Mouse (Mus musculus): ENCODE results near the gene Trpv2. TPM values are rescaled to one million over a fixed set of nuclear protein-coding genes. Genes with fewer than 3 reads are reported as not detected.

The Trpv2 gene
- total RNA-seq, 2 experiments from 2014 or later: 4.2 to 7.7 TPM

- ATAC-seq (replicated peaks; ENCODE audit: low FRiP score, poor library complexity, severe bottlenecking): no peak
These were observed 47.4 kb downstream of the Trpv2 start for GRCm38 (mm10) chr11:62621586-62622283.

DNA sequence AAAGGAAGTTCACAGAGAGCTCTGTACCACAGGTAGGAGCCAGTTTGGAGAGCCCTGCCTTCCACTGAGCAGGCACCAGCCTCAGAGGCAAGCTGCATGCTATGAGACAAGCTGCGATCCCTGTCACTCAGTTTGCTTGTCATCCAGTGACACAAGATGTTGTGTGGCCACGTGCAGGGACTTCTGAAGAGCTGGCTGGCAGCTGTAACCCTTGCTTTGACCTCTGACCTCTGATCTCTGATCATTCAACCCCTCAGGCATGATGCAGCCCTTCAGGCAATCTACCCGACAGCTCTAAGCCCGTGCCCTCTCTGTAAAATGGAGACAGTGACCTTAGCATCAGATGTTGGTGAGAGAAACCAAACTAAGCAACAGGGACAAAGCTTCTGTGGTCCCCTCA is 48.6 kb downstream of the Trpv2 start:
- ATAC-seq (replicated peaks; ENCODE audit: low FRiP score, poor library complexity, severe bottlenecking): no peak

DNA sequence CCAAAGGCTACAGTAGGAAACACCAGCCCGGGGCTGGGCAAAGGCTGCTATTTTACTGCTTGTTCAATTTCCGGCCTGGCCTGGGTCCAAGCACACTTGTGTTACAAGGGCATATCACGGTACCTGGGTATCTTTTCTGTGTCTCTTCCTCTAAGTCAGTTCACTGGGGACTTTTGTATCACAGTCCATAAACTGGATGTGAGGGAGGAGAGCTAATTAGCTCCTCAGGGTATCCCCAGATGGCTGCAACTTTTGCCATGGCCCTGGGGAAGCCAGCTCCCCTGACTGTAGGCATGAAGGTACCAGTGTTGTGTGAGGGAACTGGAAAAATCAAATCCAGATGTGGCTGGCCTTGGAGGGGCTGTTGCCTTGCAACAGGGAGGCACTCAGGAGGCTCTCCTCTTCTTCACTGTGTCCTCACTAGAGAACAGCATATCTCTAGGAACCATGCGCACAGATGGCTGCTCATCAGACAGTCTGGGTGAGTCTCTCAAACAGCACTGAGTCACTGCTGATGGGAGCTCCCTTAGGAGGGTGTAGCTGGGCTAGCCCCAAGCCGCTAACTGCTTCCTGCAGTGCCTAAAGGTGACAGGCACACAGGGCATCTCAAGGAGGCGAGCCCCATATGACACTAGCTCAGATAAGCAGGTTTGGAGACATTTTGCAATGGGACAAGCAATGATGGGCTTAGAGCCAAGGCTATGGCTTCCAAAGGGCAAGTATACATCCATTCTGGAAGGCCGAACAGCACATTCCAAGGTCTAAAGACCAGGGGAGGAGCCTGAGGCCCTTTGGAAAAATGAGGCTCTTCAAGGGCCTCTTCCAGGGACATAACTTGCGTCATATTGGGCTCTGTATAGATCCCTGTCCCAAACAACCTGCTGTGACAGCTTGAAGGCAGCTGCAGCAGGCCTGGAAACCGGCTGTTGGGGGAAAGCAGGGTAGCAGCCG is 50.3 kb downstream of the Trpv2 start:
- 0 out of 2 replicates have a peak, but pooled peaks have one; percentile 26 for ATAC-seq (replicated peaks; ENCODE audit: low FRiP score, poor library complexity, severe bottlenecking)

- no peak for ATAC-seq (replicated peaks; ENCODE audit: low FRiP score, poor library complexity, severe bottlenecking)
These were observed 55.3 kb downstream of the Trpv2 start for GRCm38 (mm10) chr11:62629352-62630224.

DNA sequence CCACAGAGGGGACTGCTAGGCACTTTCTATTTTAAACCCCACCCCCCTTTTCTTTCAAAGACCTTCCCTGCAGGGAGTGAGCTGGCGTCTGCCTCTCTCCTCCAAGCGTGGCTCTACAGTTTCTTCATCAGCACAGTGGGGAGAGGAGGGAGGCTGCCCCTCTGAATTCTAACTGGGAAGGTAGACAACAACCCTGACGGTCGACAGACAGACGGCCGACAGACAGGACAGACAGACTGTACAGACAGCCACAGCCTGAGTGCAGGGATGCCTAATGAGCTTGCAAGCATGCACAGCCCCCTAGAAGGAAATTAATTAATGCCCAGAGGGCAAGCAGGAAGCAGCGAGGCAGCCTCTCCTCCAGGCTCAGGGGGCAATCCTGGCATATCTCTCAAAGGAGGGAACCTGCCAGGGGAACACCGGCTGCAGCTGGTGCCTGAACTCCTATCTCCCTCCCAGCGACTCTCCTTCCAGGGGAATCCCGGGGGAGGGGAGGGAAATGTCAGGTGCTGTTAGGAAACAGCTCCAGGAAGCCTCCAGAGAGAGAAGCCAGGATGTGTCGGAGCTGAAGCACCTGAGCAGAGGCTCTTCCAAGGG is 56.0 kb downstream of the Trpv2 start:
- no peak for ATAC-seq (replicated peaks; ENCODE audit: low FRiP score, poor library complexity, severe bottlenecking)

GRCm38 (mm10) chr11:62631138-62631537 is 56.9 kb downstream of the Trpv2 start:
- no peak for ATAC-seq (replicated peaks; ENCODE audit: low FRiP score, poor library complexity, severe bottlenecking)

GRCm38 (mm10) chr11:62635406-62635805 is 61.1 kb downstream of the Trpv2 start:
- ATAC-seq (replicated peaks; ENCODE audit: low FRiP score, poor library complexity, severe bottlenecking): no peak

DNA sequence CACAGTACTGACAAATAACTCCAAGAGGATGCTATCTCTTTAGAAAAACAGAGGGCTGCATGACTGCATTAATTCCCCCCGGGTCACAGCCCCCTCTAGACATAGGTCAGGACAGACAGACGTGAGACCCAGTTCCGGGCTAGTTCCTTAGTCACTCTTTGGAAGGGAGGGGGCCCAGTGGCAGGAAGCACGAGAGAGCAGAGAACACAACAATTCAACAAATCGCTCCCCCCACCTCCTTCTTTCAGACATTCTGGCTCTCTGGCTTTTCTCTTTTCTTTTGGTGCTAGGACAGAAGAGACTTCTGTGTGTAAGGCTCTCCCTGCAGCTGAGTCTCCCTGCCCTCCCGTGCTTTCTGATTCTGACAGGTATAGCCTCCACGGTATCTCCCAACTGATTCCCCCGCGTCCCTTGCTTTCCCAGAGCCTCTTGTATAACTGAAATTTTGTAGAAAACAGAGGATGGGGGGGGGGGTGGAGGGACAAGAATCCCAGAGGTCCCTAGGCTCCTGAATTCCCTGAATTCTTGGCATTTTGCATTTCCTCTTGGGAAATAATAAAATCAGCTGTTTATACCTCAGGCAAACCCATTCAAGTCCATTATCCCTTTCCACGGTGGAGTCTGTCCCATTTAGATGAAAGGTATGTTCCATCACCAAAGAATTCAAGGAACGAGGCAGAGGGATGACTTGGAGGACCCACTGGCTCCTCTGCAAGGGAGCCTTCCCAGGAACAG is 62.0 kb downstream of the Trpv2 start:
- ATAC-seq (replicated peaks; ENCODE audit: low FRiP score, poor library complexity, severe bottlenecking): no peak

DNA sequence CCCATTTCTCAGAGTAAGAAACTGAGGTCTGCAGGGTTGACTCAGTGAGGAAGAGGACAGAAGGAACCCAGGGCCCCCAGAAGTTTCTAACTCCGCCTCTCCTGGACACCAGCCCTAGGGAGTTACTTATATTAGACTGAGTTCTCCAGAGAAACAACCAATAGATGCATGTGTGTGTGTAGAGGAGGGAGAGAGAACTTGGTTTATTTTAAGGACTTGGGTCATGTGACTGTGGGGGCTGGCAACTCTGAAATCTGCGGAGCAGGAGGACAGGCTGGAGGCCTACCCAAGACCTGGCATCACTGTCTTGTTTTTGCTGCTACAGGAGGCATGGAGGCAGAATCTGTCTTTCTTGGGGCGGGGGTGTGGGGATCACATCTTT is 62.5 kb downstream of the Trpv2 start:
- no peak for ATAC-seq (replicated peaks; ENCODE audit: low FRiP score, poor library complexity, severe bottlenecking)

- ATAC-seq (replicated peaks; ENCODE audit: low FRiP score, poor library complexity, severe bottlenecking): no peak
These were observed 63.1 kb downstream of the Trpv2 start for GRCm38 (mm10) chr11:62637401-62637800.

DNA sequence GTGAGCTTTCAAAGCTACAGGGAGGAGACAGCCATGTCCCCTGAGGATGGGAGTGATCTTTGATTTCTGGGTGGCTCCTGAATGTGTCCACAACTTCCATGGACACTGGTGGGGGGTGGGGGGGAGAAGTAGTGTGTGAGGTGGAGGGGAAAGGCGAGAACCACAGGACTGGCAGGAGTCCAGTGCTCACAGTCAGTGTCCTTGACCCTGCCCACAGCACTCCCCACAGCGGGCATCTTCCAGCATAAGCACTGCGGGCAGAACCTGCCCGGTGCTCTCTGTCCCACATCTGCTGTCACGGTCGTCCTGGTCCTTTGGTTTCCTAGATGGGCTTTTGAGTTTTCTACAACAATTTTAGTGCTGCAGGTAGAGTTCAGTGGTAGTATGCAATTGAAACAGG is 63.5 kb downstream of the Trpv2 start:
- ATAC-seq (replicated peaks; ENCODE audit: low FRiP score, poor library complexity, severe bottlenecking): no peak

DNA sequence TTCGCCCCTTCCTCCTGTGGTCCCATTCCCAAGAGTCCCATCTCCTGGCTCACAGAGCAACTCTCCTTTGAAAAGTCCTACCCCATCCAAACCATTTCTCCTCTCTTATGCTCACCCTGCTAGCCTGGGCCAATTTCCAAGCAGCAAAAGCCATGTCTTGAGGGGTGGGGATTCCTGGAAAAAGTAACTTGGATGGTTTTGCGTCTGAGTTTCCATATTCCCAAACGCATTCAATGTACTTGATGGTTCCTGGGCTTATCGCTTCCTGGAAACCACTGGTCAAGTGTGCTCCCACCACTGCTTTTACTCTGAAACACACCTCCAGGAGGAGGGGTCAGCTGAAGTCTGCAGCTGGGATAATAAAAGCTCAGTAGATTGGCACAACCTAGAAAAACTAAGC is 64.1 kb downstream of the Trpv2 start:
- ATAC-seq (replicated peaks; ENCODE audit: low FRiP score, poor library complexity, severe bottlenecking): no peak

DNA sequence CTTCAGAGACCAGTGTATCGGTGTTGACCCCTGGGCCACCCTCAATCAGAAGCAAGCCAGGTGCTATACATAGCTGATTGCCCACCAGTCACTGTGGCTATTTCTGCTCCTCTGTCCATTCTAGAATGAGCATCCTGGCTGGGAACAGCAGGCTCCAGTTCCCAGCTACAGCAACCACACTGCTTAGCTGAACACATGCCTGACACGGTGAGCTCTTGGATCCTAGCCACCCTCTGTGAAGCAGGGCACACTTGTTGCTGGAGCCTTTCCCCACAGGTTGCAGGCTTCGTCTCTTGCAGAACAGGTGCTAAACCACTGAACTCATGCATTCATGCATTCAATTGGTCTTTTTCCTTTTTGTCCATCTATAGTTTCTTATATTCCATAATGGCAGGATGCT is 66.1 kb downstream of the Trpv2 start:
- no peak for ATAC-seq (replicated peaks; ENCODE audit: low FRiP score, poor library complexity, severe bottlenecking)

- no peak for ATAC-seq (replicated peaks; ENCODE audit: low FRiP score, poor library complexity, severe bottlenecking)
These were observed 67.9 kb downstream of the Trpv2 start for GRCm38 (mm10) chr11:62642023-62642844.

DNA sequence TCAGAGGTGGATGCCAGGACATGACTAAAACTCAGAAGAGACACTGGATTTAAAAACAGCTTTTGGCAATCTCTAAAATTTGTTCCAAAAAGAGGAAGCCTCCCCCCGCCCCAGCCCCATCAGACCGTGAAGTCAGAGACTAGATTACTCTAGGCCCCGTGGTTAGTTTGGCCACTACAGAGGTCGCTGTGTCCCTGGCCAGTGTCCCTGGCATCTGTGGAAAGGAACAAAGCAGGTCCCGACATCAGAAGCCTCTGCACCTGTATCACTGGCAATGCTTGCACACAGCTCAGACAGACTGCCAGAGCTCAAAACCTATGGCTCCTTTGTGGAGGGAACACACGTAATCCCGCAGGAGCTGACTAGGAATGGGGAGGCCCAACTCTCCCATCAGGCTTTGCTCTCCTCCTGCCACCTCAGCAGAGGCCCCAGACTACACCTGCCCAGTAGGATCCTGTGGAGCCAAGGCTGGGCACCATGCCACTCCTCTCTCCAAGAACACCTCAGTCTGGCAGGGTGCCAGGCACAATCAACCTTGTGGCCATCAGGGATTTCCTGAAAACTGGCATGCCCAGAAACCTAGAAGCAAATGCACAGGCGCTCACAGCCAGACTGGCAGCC is 68.8 kb downstream of the Trpv2 start:
- no peak for ATAC-seq (replicated peaks; ENCODE audit: low FRiP score, poor library complexity, severe bottlenecking)

- no peak for ATAC-seq (replicated peaks; ENCODE audit: low FRiP score, poor library complexity, severe bottlenecking)
These were observed 69.5 kb downstream of the Trpv2 start for GRCm38 (mm10) chr11:62643681-62644363.

DNA sequence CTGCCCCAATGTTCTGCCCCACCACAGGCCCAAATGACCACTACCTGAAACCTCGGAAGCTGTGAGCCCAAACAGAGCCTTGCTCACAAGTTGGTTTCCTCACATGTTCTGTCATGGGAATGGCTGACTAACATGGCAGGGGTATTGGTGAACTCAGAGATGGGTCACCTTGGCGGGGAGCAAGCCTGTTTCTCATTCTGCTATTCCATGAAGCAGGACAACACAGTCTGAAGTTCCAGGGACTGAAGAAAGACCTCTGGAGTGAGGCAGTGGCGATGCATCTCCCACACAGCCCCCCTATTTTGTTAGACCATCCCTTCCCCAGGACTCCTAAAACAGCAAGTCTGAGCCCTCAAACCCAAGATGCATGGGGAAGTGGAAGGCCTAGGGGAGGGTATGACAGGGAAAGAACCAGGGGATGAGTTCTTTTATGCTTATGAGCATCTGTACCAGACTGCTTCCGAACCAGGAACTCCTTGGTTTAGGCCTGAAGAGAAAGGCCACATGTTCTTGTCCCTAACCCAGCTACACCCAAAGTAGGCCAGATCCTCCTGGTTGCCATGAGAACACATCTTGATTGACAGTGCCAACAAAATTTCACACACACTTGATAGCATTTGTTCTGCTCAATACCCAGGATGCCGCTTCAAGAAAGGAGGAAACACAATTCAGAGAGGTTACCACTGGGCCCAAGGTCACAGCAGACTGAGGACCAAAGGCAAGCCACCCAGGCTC is 70.5 kb downstream of the Trpv2 start:
- ATAC-seq (replicated peaks; ENCODE audit: low FRiP score, poor library complexity, severe bottlenecking): no peak

Data from erythroblast, adult 5-6 weeks (primary cell).